Mouse (Mus musculus): ENCODE data around the gene Olfr718-ps1. TPM values are rescaled to one million over a fixed set of nuclear protein-coding genes. Genes with fewer than 3 reads are reported as not detected.

Gene Olfr718-ps1
- polyA plus RNA-seq, 1 experiment from 2014 or later: not detected

DNA sequence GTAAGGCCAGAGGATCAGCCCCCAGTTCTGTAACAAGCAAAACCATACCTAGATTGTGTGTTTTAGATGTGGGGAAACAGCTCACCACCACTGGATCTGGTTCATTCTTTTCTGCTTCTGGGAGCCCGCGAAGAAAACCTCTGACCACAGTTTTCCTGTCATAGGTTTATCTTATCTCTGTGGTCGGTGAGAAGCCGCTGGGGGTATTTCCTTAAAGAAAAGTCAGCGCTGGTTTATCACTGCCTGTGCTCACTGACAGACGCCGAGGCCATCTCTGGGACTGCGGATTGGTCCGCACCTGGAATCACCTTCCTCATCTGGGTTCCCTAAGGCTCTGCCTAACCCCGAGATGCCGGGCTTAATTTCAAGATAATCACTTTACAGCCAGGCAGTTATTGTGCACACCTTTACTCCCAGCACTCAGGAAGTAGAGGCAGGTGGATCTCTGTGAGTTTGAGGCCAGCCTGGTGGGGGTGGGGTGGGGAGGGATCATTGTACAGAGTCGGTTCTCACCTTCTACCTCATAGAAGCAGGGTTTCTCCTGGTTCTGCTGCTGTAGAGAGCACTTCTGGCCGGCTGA, 14.4 kb downstream of the Olfr718-ps1 start:
- ATAC-seq (replicated peaks; ENCODE audit: low FRiP score, low read depth): no peak
- H3K36me3 ChIP-seq (ENCODE audit: insufficient read depth, low read length): no peaks in the 10 kb centered on the region
- 82% methylated on average over 13 of the region's 13 CpGs for WGBS

DNA sequence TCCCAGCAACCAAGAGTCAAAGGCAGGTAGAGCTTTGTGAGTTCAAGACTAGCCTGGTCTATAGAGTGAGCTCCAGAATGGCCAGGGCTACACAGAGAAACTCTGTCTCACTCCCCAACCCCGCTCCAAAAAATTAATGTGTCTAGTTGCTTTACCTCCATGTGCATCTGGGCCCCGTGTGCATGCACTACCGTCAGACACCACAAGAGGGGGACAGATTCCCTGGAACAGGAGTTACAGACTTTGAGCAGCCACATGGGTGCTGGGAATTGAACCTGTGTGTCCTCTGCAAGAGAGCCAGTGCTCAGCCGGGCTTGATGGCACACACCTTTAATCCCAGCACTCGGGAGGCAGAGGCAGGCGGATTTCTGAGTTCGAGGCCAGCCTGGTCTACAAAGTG, 17.0 kb downstream of the Olfr718-ps1 start:
- H3K9ac ChIP-seq (ENCODE audit: low read depth, low read length): no peak overlapping the region
- H3K27ac ChIP-seq: no peak overlapping the region
- no peaks in the 10 kb centered on the region for H3K4me1 ChIP-seq (replicated peaks; ENCODE audit: insufficient read depth, low read length)
- H3K27me3 ChIP-seq (ENCODE audit: insufficient read depth, low read length): no peaks in the 10 kb centered on the region
- H3K36me3 ChIP-seq (ENCODE audit: insufficient read depth, low read length): no peaks in the 10 kb centered on the region
- TF ChIP-seq CTCF (IDR thresholded peaks at IDR 0.05; ENCODE audit: low read depth): peak; percentile 29; the same call in 1 of the 2 replicates
- no peak overlapping the region for H3K4me2 ChIP-seq (ENCODE audit: low read length)
- WGBS: 91% methylated on average over 7 of the region's 7 CpGs
- no peak for DNase-seq (ENCODE audit: low spot score)
- H3K4me3 ChIP-seq (replicated peaks; ENCODE audit: low read depth, low read length): no peak overlapping the region
- no peak for ATAC-seq (replicated peaks; ENCODE audit: low FRiP score, low read depth)
- no peaks in the 10 kb centered on the region for H3K9me3 ChIP-seq (replicated peaks; ENCODE audit: low read length)

More for the DNA sequence above, 14.4 kb downstream of the Olfr718-ps1 start:
- Histone ChIP-seq H3K27ac (no peak overlapping the region), H3K27me3 (ENCODE audit: insufficient read depth, low read length) (no peaks in the 10 kb centered on the region), H3K4me2 (ENCODE audit: low read length) (no peak overlapping the region), H3K4me3 (replicated peaks; ENCODE audit: low read depth, low read length) (no peak overlapping the region), H3K9ac (ENCODE audit: low read depth, low read length) (no peak overlapping the region), H3K4me1 (replicated peaks; ENCODE audit: insufficient read depth, low read length) (no peaks in the 10 kb centered on the region), H3K9me3 (replicated peaks; ENCODE audit: low read length) (no peaks in the 10 kb centered on the region)
- DNase-seq (ENCODE audit: low spot score): no peak
- no peak for TF ChIP-seq CTCF (IDR thresholded peaks at IDR 0.05; ENCODE audit: low read depth)

DNA sequence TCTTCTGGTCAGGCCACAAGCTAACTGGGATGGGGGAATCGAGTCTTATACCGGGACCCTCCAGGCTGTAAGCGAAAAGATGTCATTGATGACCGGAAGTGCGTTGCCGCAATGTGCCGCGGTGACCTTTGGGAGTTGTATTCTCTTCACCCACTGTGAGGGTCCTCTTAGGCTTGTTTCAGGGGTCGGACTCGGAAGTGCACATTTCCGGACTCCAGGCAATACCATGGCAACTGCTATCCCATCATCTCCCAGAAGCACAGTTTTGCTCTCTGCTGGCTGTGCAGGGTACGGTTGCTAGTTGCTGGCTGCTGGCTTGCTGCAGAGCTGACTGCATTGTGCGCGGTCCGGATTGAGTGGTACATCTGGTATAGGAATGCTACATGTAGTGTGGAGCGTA, 18.3 kb downstream of the Olfr718-ps1 start:
- no peaks in the 10 kb centered on the region for H3K9me3 ChIP-seq (replicated peaks; ENCODE audit: low read length)
- ATAC-seq (replicated peaks; ENCODE audit: low FRiP score, low read depth): no peak
- H3K4me1 ChIP-seq (replicated peaks; ENCODE audit: insufficient read depth, low read length): no peaks in the 10 kb centered on the region
- H3K4me3 ChIP-seq (replicated peaks; ENCODE audit: low read depth, low read length): no peak overlapping the region
- no peaks in the 10 kb centered on the region for H3K36me3 ChIP-seq (ENCODE audit: insufficient read depth, low read length)
- 94% methylated on average over 16 of the region's 16 CpGs for WGBS
- H3K4me2 ChIP-seq (ENCODE audit: low read length): no peak overlapping the region
- H3K27me3 ChIP-seq (ENCODE audit: insufficient read depth, low read length): no peaks in the 10 kb centered on the region
- no peak for TF ChIP-seq CTCF (IDR thresholded peaks at IDR 0.05; ENCODE audit: low read depth)
- no peak overlapping the region for H3K9ac ChIP-seq (ENCODE audit: low read depth, low read length)
- no peak overlapping the region for H3K27ac ChIP-seq
- no peak for DNase-seq (ENCODE audit: low spot score)

DNA sequence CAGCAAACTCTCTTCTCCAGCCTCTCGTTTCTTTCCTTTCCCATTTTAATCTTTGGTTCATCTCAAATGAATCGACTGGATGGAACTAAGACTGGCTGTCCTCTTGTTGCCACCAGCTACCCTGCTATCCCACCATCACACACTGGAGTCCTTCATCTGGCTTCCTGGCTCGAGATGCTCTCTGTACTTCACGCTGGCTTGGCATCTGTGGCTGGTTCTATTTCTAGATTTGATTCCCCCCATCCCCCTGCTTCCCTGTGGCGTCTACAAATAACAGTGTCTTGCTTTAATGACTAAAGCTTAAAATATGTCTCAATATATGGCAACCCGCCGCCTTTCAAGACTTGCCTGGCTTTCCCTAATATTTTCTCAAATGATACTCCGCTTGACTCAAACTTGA, 19.5 kb downstream of the Olfr718-ps1 start:
- H3K36me3 ChIP-seq (ENCODE audit: insufficient read depth, low read length): no peaks in the 10 kb centered on the region
- 80% methylated on average over 8 of the region's 8 CpGs for WGBS
- no peak for DNase-seq (ENCODE audit: low spot score)

DNA sequence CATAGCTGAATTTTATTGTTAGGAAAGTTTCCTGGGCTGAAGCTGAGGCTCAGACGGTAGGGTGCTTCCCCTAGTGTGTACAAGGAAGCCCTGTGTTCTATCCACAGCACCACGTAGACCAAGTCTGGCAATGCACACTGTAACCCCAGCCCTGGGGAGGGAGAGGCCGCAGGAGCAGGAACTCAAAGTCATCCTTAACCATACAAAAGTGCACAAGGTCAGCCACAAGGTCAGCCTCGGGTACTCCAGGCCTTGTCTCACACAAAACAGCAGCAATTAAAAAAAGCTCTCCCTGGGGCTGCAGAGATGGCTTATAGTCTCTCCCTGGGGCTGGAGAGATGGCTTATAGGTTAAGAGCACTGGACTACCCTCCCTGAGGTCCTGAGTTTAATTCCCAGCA, 20.5 kb downstream of the Olfr718-ps1 start:
- H3K4me1 ChIP-seq (replicated peaks; ENCODE audit: insufficient read depth, low read length): no peaks in the 10 kb centered on the region
- H3K27ac ChIP-seq: no peak overlapping the region
- no peak overlapping the region for H3K4me3 ChIP-seq (replicated peaks; ENCODE audit: low read depth, low read length)
- WGBS: 60% methylated on average over 4 of the region's 4 CpGs
- DNase-seq (ENCODE audit: low spot score) (no peak), ATAC-seq (replicated peaks; ENCODE audit: low FRiP score, low read depth) (no peak)
- H3K4me2 ChIP-seq (ENCODE audit: low read length): no peak overlapping the region
- no peaks in the 10 kb centered on the region for H3K9me3 ChIP-seq (replicated peaks; ENCODE audit: low read length)
- H3K27me3 ChIP-seq (ENCODE audit: insufficient read depth, low read length): no peaks in the 10 kb centered on the region
- no peak for TF ChIP-seq CTCF (IDR thresholded peaks at IDR 0.05; ENCODE audit: low read depth)
- no peaks in the 10 kb centered on the region for H3K36me3 ChIP-seq (ENCODE audit: insufficient read depth, low read length)
- no peak overlapping the region for H3K9ac ChIP-seq (ENCODE audit: low read depth, low read length)

More for the DNA sequence above, 19.5 kb downstream of the Olfr718-ps1 start:
- Histone ChIP-seq H3K9me3 (replicated peaks; ENCODE audit: low read length) (no peaks in the 10 kb centered on the region), H3K4me1 (replicated peaks; ENCODE audit: insufficient read depth, low read length) (no peaks in the 10 kb centered on the region), H3K4me2 (ENCODE audit: low read length) (no peak overlapping the region), H3K27ac (no peak overlapping the region), H3K27me3 (ENCODE audit: insufficient read depth, low read length) (no peaks in the 10 kb centered on the region), H3K4me3 (replicated peaks; ENCODE audit: low read depth, low read length) (no peak overlapping the region), H3K9ac (ENCODE audit: low read depth, low read length) (no peak overlapping the region)
- no peak for ATAC-seq (replicated peaks; ENCODE audit: low FRiP score, low read depth)
- TF ChIP-seq CTCF (IDR thresholded peaks at IDR 0.05; ENCODE audit: low read depth): no peak

DNA sequence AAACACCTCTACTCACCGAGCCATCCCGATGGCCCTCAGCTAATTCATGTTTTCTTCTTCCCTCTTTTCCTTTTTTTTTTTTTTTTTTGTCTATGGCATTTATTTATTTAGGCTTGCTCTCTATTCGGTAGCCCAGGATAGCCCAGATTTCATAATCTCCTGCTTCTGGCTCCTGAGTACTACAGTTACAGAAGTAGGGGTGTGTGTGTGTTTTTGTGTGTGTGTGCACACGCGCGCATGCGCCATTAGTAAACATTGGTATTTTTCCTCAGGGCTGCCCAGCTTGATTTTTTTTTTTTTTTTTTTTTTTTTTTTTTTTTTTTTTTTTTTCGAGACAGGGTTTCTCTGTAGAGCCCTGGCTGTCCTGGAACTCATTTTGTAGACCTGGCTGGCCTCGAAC, 21.3 kb downstream of the Olfr718-ps1 start:
- no peaks in the 10 kb centered on the region for H3K36me3 ChIP-seq (ENCODE audit: insufficient read depth, low read length)
- ATAC-seq (replicated peaks; ENCODE audit: low FRiP score, low read depth): no peak
- no peak overlapping the region for H3K4me3 ChIP-seq (replicated peaks; ENCODE audit: low read depth, low read length)
- no peak overlapping the region for H3K27ac ChIP-seq
- no peaks in the 10 kb centered on the region for H3K4me1 ChIP-seq (replicated peaks; ENCODE audit: insufficient read depth, low read length)
- WGBS: 89% methylated on average over 9 of the region's 9 CpGs
- no peak for TF ChIP-seq CTCF (IDR thresholded peaks at IDR 0.05; ENCODE audit: low read depth)
- H3K9ac ChIP-seq (ENCODE audit: low read depth, low read length): no peak overlapping the region
- no peaks in the 10 kb centered on the region for H3K9me3 ChIP-seq (replicated peaks; ENCODE audit: low read length)
- no peaks in the 10 kb centered on the region for H3K27me3 ChIP-seq (ENCODE audit: insufficient read depth, low read length)
- DNase-seq (ENCODE audit: low spot score): no peak
- H3K4me2 ChIP-seq (ENCODE audit: low read length): no peak overlapping the region

DNA sequence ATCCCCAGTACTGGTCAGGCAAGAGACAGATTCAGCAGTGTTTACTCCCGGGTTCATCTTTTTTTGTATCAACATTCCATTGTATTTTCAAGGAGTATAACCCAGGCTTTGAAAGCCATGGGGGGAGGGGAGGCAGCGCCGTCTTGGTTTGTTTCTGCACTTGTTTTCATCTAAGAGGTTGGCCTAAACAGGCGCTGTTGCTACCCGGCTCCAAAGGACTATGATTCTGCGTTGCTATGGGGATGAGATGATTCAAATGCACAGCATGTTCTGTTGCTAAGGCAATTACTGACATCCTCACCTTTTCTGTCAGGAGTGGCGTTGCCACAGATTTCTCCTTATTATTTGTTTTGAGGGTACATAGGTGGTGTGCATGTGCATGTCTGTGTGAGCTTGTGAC, 21.8 kb downstream of the Olfr718-ps1 start:
- Histone ChIP-seq H3K36me3 (ENCODE audit: insufficient read depth, low read length) (no peaks in the 10 kb centered on the region), H3K4me2 (ENCODE audit: low read length) (no peak overlapping the region), H3K9ac (ENCODE audit: low read depth, low read length) (no peak overlapping the region), H3K27ac (no peak overlapping the region), H3K4me1 (replicated peaks; ENCODE audit: insufficient read depth, low read length) (no peaks in the 10 kb centered on the region), H3K27me3 (ENCODE audit: insufficient read depth, low read length) (no peaks in the 10 kb centered on the region), H3K9me3 (replicated peaks; ENCODE audit: low read length) (no peaks in the 10 kb centered on the region), H3K4me3 (replicated peaks; ENCODE audit: low read depth, low read length) (no peak overlapping the region)
- DNase-seq (ENCODE audit: low spot score) (no peak), ATAC-seq (replicated peaks; ENCODE audit: low FRiP score, low read depth) (no peak)
- TF ChIP-seq CTCF (IDR thresholded peaks at IDR 0.05; ENCODE audit: low read depth): no peak
- WGBS: 75% methylated on average over 7 of the region's 7 CpGs
